Mouse (Mus musculus): Measurements from ENCODE around the gene Phf2. TPM values are rescaled to one million over a fixed set of nuclear protein-coding genes. Genes with fewer than 3 reads are reported as not detected.

The Phf2 gene
- polyA plus RNA-seq, 1 experiment = 20.1 TPM

- no peak for TF ChIP-seq MYOG (IDR thresholded peaks at IDR 0.05; ENCODE audit: control insufficient read depth, extremely low read depth, insufficient read length)
- TF ChIP-seq CTCF (IDR thresholded peaks at IDR 0.05; ENCODE audit: control insufficient read depth, insufficient read depth, insufficient read length) = no peak
- no peak for TF ChIP-seq USF1 (IDR thresholded peaks at IDR 0.05; ENCODE audit: low read depth)
- TF ChIP-seq MAX (IDR thresholded peaks at IDR 0.05) = no peak
- no peak for TF ChIP-seq CEBPB (IDR thresholded peaks at IDR 0.05; ENCODE audit: low read depth)
- TF ChIP-seq FOSL1 (IDR thresholded peaks at IDR 0.05; ENCODE audit: insufficient read depth, low read length, poor library complexity, severe bottlenecking) = no peak
- TF ChIP-seq MYOD1 (IDR thresholded peaks at IDR 0.05; ENCODE audit: control insufficient read depth, insufficient read length, low read depth) = no peak
- Histone ChIP-seq H3K79me3 (ENCODE audit: low read depth) (no peaks in the 10 kb centered on the region), H3K79me2 (ENCODE audit: control insufficient read depth, insufficient read depth) (no peaks in the 10 kb centered on the region), H3ac (ENCODE audit: control insufficient read depth, insufficient read length, low read depth) (no peak overlapping the region), H3K4me3 (ENCODE audit: insufficient read depth, poor library complexity, severe bottlenecking) (no peak overlapping the region), H3K27me3 (ENCODE audit: control insufficient read depth, insufficient read depth, insufficient read length) (no peaks in the 10 kb centered on the region), H3K36me3 (ENCODE audit: control insufficient read depth, insufficient read depth) (peaks cover 10% of the 10 kb centered on the region)
These were observed 68.7 kb downstream of the Phf2 start for GRCm38 (mm10) chr13:48802181-48802580.

- no peak overlapping the region for H3ac ChIP-seq (ENCODE audit: control insufficient read depth, insufficient read length, low read depth)
- TF ChIP-seq MAX (IDR thresholded peaks at IDR 0.05) (no peak), USF1 (IDR thresholded peaks at IDR 0.05; ENCODE audit: low read depth) (no peak), CEBPB (IDR thresholded peaks at IDR 0.05; ENCODE audit: low read depth) (no peak), CTCF (IDR thresholded peaks at IDR 0.05; ENCODE audit: control insufficient read depth, insufficient read depth, insufficient read length) (peak; percentile 88), MYOG (IDR thresholded peaks at IDR 0.05; ENCODE audit: control insufficient read depth, extremely low read depth, insufficient read length) (no peak), MYOD1 (IDR thresholded peaks at IDR 0.05; ENCODE audit: control insufficient read depth, insufficient read length, low read depth) (no peak)
- H3K79me3 ChIP-seq (ENCODE audit: low read depth) = no peaks in the 10 kb centered on the region
- no peaks in the 10 kb centered on the region for H3K27me3 ChIP-seq (ENCODE audit: control insufficient read depth, insufficient read depth, insufficient read length)
- H3K79me2 ChIP-seq (ENCODE audit: control insufficient read depth, insufficient read depth) = no peaks in the 10 kb centered on the region
- no peaks in the 10 kb centered on the region for H3K36me3 ChIP-seq (ENCODE audit: control insufficient read depth, insufficient read depth)
- H3K4me3 ChIP-seq (ENCODE audit: insufficient read depth, poor library complexity, severe bottlenecking) = no peak overlapping the region
These were observed 69.9 kb downstream of the Phf2 start for GRCm38 (mm10) chr13:48800850-48801546.

GRCm38 (mm10) chr13:48798256-48798771 lies 72.6 kb downstream of the Phf2 start:
- TF ChIP-seq CEBPB (IDR thresholded peaks at IDR 0.05; ENCODE audit: low read depth) (no peak), CTCF (IDR thresholded peaks at IDR 0.05; ENCODE audit: control insufficient read depth, insufficient read depth, insufficient read length) (no peak), MYOG (IDR thresholded peaks at IDR 0.05; ENCODE audit: control insufficient read depth, extremely low read depth, insufficient read length) (no peak), MYOD1 (IDR thresholded peaks at IDR 0.05; ENCODE audit: control insufficient read depth, insufficient read length, low read depth) (no peak), USF1 (IDR thresholded peaks at IDR 0.05; ENCODE audit: low read depth) (no peak), MAX (IDR thresholded peaks at IDR 0.05) (no peak), FOSL1 (IDR thresholded peaks at IDR 0.05; ENCODE audit: insufficient read depth, low read length, poor library complexity, severe bottlenecking) (no peak)
- H3ac ChIP-seq (ENCODE audit: control insufficient read depth, insufficient read length, low read depth) = no peak overlapping the region
- H3K27me3 ChIP-seq (ENCODE audit: control insufficient read depth, insufficient read depth, insufficient read length) = peaks cover 3% of the 10 kb centered on the region
- no peaks in the 10 kb centered on the region for H3K79me2 ChIP-seq (ENCODE audit: control insufficient read depth, insufficient read depth)
- H3K4me3 ChIP-seq (ENCODE audit: insufficient read depth, poor library complexity, severe bottlenecking) = no peak overlapping the region
- H3K79me3 ChIP-seq (ENCODE audit: low read depth) = no peaks in the 10 kb centered on the region
- no peaks in the 10 kb centered on the region for H3K36me3 ChIP-seq (ENCODE audit: control insufficient read depth, insufficient read depth)

- Histone ChIP-seq H3K27me3 (ENCODE audit: control insufficient read depth, insufficient read depth, insufficient read length) (peaks cover 3% of the 10 kb centered on the region), H3K79me2 (ENCODE audit: control insufficient read depth, insufficient read depth) (no peaks in the 10 kb centered on the region), H3K79me3 (ENCODE audit: low read depth) (no peaks in the 10 kb centered on the region), H3K36me3 (ENCODE audit: control insufficient read depth, insufficient read depth) (no peaks in the 10 kb centered on the region), H3ac (ENCODE audit: control insufficient read depth, insufficient read length, low read depth) (no peak overlapping the region), H3K4me3 (ENCODE audit: insufficient read depth, poor library complexity, severe bottlenecking) (no peak overlapping the region)
- TF ChIP-seq CTCF (IDR thresholded peaks at IDR 0.05; ENCODE audit: control insufficient read depth, insufficient read depth, insufficient read length) (no peak), MAX (IDR thresholded peaks at IDR 0.05) (no peak), MYOG (IDR thresholded peaks at IDR 0.05; ENCODE audit: control insufficient read depth, extremely low read depth, insufficient read length) (no peak), MYOD1 (IDR thresholded peaks at IDR 0.05; ENCODE audit: control insufficient read depth, insufficient read length, low read depth) (no peak), CEBPB (IDR thresholded peaks at IDR 0.05; ENCODE audit: low read depth) (no peak), FOSL1 (IDR thresholded peaks at IDR 0.05; ENCODE audit: insufficient read depth, low read length, poor library complexity, severe bottlenecking) (no peak)
These were observed 74.0 kb downstream of the Phf2 start for GRCm38 (mm10) chr13:48796906-48797305.

GRCm38 (mm10) chr13:48795711-48796110 lies 75.2 kb downstream of the Phf2 start:
- Histone ChIP-seq H3K79me2 (ENCODE audit: control insufficient read depth, insufficient read depth) (no peaks in the 10 kb centered on the region), H3K4me3 (ENCODE audit: insufficient read depth, poor library complexity, severe bottlenecking) (no peak overlapping the region), H3ac (ENCODE audit: control insufficient read depth, insufficient read length, low read depth) (no peak overlapping the region), H3K27me3 (ENCODE audit: control insufficient read depth, insufficient read depth, insufficient read length) (peaks cover 3% of the 10 kb centered on the region), H3K36me3 (ENCODE audit: control insufficient read depth, insufficient read depth) (no peaks in the 10 kb centered on the region), H3K79me3 (ENCODE audit: low read depth) (no peaks in the 10 kb centered on the region)
- TF ChIP-seq USF1 (IDR thresholded peaks at IDR 0.05; ENCODE audit: low read depth) (no peak), MAX (IDR thresholded peaks at IDR 0.05) (no peak), MYOD1 (IDR thresholded peaks at IDR 0.05; ENCODE audit: control insufficient read depth, insufficient read length, low read depth) (no peak), FOSL1 (IDR thresholded peaks at IDR 0.05; ENCODE audit: insufficient read depth, low read length, poor library complexity, severe bottlenecking) (no peak), CEBPB (IDR thresholded peaks at IDR 0.05; ENCODE audit: low read depth) (no peak), CTCF (IDR thresholded peaks at IDR 0.05; ENCODE audit: control insufficient read depth, insufficient read depth, insufficient read length) (no peak), MYOG (IDR thresholded peaks at IDR 0.05; ENCODE audit: control insufficient read depth, extremely low read depth, insufficient read length) (no peak)
